Mouse (Mus musculus) kidney, adult 2 months (tissue): ENCODE measurements around the gene Gm28048.

Experiments used
- CTCF ChIP-seq: fragments of 200-500 bp; conservative IDR thresholded peaks from 2 replicates; pipeline ENCODE4 v1.5.1; 2011; ENCODE audit warnings: low read depth, mild to moderate bottlenecking, control low read depth, low read length, moderate library complexity, mixed read lengths; ENCODE audit not compliant: insufficient read depth, insufficient read length
- POLR2A ChIP-seq: fragments of 200-500 bp; IDR thresholded peaks from one replicate; pipeline ENCODE4 v1.6.1; 2011; ENCODE audit warnings: low read depth, low read length, control low read depth

DNA sequence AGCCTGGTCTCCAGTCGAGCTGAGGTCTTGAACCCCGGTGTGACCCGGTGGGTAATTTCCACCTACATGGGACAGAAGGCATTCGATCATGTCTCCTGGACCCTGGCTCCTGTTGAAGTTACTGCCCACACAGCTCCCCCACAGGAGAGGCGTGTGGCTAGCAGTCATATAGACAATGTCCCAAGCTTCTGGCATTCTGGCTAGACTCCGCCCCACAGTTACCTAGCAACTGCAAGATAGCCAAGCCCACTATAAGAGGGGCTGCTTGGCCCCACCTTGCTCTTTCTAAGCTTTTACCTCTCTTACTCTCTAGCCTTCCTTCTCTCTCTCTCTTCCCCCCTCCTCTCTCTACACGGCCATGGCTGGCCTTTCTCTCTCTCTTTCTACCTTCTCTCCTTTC, 64.1 kb downstream of the Gm28048 start:
- no peak for TF ChIP-seq POLR2A
- no peak for TF ChIP-seq CTCF
